Mouse (Mus musculus) stomach, embryonic 14.5 days (tissue): ENCODE measurements around the gene Kcnj11. TPM values are rescaled to one million over a fixed set of nuclear protein-coding genes. Genes with fewer than 3 reads are reported as not detected.

Experiments used
- ATAC-seq: fragments of 200-750 bp; cut with Nextera tagmentation; 2 replicates; pipeline ENCODE4 v1.8.0; 2017; ENCODE audit warnings: low read depth, moderate TSS enrichment; ENCODE audit not compliant: insufficient number of reproducible peaks, insufficient read depth, low FRiP score
- H3K27ac ChIP-seq: fragments of 300-500 bp; sonication (generic); 2 replicates; pipeline ENCODE4 v1.5.1; 2014; ENCODE audit warnings: mild to moderate bottlenecking, low read length, moderate library complexity, mixed read lengths
- H3K27me3 ChIP-seq: fragments of 300-500 bp; sonication (generic); 2 replicates; pipeline ENCODE4 v1.6.1; 2014; ENCODE audit warnings: low read length, control low read depth, mixed read lengths; ENCODE audit not compliant: control insufficient read depth, insufficient read depth
- H3K36me3 ChIP-seq: fragments of 300-500 bp; sonication (generic); 2 replicates; pipeline ENCODE4 v1.6.1; 2014; ENCODE audit warnings: mild to moderate bottlenecking, control low read depth, low read length, moderate library complexity, mixed read lengths; ENCODE audit not compliant: control insufficient read depth, insufficient read depth
- H3K4me1 ChIP-seq: fragments of 300-500 bp; sonication (generic); 2 replicates; pipeline ENCODE4 v1.6.1; 2014; ENCODE audit warnings: low read length, control low read depth, mixed read lengths; ENCODE audit not compliant: control insufficient read depth, insufficient read depth
- H3K4me2 ChIP-seq: fragments of 300-500 bp; sonication (generic); replicated peaks from 2 replicates; pipeline ENCODE4 v1.6.1; 2014; ENCODE audit warnings: low read depth, low read length, control low read depth
- H3K4me3 ChIP-seq: fragments of 300-500 bp; sonication (generic); 2 replicates; pipeline ENCODE4 v1.5.1; 2014; ENCODE audit warnings: low read depth, low read length, control low read depth
- H3K9ac ChIP-seq: fragments of 300-500 bp; sonication (generic); replicated peaks from 2 replicates; pipeline ENCODE4 v1.6.1; 2014; ENCODE audit warnings: low read depth, mild to moderate bottlenecking, control low read depth, low read length, moderate library complexity, mixed read lengths
- H3K9me3 ChIP-seq: fragments of 300-500 bp; sonication (generic); 2 replicates; pipeline ENCODE4 v1.6.1; 2016; ENCODE audit warnings: low read depth, low read length, control low read depth; ENCODE audit not compliant: control insufficient read depth
- WGBS: fragments of 180-500 bp; shearing (Covaris S2); extraction: QIAGEN DNeasy Blood & Tissue Kit; methylation state at CpG from one replicate; pipeline ENCODE4 v1.1.7; 2014; 5-methylcytosine and 5-hydroxymethylcytosine counted together
- polyA plus RNA-seq: library from polyadenylated mRNA; unstranded; fragments of >200 nt; fragmentation: Nextera tagmentation; extraction: Ambion mirVana; gene quantifications from 2 replicates; pipeline ENCODE4 v1.2.1, GENCODE M21; 2014

The Kcnj11 gene
- polyA plus RNA-seq, result 0.56 and 0.74 TPM in 2 replicates

DNA sequence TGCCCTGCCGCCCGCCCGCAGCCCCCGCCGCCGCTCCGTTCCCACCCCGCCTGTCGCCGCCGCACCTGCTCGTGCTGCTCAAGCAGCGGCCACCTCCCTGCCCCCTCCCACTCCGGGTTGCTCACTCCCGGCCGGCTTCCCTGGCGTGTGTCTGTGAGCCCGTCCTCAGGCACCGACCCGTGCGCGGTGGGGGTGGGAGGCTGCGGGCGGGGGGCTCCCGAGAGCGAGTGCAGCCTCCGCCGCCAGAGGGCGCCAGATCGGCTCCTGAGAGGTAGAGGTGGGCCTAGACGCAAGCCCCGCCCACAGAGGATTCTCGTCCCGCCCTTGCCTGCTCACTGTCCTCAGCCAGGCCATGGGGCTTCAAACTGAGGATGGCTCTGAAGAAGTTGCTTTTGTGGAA, at the start of gene Kcnj11:
Kcnj11 (minus strand) TSS at position 202 of the 400 bp plus-strand sequence.
- peak within 1 kb of the TSS; percentile 28; the same call in 1 of the 2 replicates for H3K9ac ChIP-seq
- ATAC-seq, result peak; percentile 79
- H3K27ac ChIP-seq, result no peak within 1 kb of the TSS
- H3K27me3 ChIP-seq, result no peaks in the 10 kb centered on the region
- peak within 1 kb of the TSS; percentile 79 for H3K4me2 ChIP-seq
- no peaks in the 10 kb centered on the region for H3K4me1 ChIP-seq
- no peaks in the 10 kb centered on the region for H3K9me3 ChIP-seq
- H3K4me3 ChIP-seq, result peak within 1 kb of the TSS; percentile 50
- H3K36me3 ChIP-seq, result no peaks in the 10 kb centered on the region
- under 1% methylated on average over 34 of the region's 34 CpGs for WGBS

DNA sequence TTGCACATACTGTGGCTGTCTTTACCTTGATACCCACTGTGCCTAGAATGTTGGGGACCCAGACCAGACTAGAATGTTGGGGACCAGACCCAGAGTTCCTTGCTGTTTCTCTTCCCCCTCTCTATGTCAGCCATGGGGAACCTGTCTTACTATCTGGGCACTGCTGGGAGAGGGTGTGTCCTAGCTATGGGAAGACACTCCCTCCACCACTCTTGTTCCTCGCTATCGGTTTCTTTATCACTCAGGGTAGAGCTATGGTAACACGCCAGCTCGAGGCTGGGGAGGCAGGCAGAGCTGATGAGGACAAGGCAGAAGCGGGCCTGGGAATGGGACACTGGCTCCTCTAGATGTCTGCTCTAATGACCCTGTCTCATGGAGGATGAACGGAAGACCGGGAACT, 46.9 kb upstream of the Kcnj11 start:
- H3K9me3 ChIP-seq, result no peaks in the 10 kb centered on the region
- H3K9ac ChIP-seq, result no peak overlapping the region
- WGBS, result 85% methylated on average over 7 of the region's 7 CpGs
- no peaks in the 10 kb centered on the region for H3K4me1 ChIP-seq
- no peak overlapping the region for H3K4me3 ChIP-seq
- H3K27ac ChIP-seq, result no peak overlapping the region
- no peaks in the 10 kb centered on the region for H3K27me3 ChIP-seq
- H3K4me2 ChIP-seq, result no peak overlapping the region
- no peak for ATAC-seq
- no peaks in the 10 kb centered on the region for H3K36me3 ChIP-seq

DNA sequence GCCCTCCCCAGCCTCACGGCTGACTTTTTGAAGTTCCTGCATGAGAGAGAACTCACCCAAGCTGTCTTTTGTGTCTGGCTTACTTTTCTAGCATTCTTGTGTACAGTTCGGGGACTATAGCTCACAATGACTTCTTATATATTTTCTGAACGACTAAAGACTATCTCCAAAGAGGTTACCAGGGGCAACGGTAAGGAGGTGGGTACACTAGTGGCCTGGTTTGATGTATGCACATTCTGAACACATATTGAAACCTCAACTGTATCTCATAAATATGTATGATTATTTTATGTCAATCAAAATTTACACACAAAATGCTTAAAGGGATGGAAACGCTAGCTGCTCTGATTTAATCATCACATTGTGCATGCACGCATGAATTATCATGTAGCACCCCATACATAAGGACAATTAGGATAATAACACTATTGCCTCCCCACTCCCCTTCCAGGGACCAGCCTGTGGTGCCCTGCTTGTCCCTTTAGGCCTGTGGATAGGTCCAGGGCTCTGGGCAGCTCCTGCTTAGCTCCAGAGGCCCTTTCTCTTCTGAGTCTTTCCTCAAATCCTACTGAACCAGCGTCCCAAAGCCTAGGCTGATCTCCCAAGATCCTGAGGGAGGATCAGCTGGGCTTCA, 46.2 kb upstream of the Kcnj11 start:
- Histone ChIP-seq H3K4me1 (no peaks in the 10 kb centered on the region), H3K27me3 (no peaks in the 10 kb centered on the region), H3K27ac (no peak overlapping the region), H3K4me3 (no peak overlapping the region), H3K4me2 (no peak overlapping the region), H3K36me3 (no peaks in the 10 kb centered on the region), H3K9ac (no peak overlapping the region), H3K9me3 (no peaks in the 10 kb centered on the region)
- 87% methylated on average over 7 of the region's 7 CpGs for WGBS
- ATAC-seq, result no peak

DNA sequence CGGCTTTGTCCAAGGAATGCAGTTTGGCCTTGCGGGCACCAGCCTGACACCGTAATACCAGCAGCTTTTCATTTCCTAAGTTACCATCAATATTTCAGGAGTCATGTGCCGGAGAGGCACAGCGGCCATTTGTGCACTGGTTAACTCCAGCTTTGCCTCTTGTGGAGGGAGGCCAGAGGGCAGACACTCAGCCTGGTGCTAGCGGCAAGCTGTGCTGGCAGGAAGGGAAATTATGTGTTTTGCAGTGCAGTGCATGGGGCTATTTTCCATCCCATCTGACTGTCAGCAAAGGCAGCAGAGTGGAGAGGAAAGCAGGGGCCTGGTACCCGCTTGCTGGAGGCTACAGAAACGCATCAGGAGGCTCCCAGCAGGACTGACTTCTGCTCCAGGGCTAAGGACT, 43.5 kb upstream of the Kcnj11 start:
- Histone ChIP-seq H3K27me3 (no peaks in the 10 kb centered on the region), H3K4me1 (no peaks in the 10 kb centered on the region), H3K9ac (no peak overlapping the region), H3K4me2 (no peak overlapping the region), H3K36me3 (no peaks in the 10 kb centered on the region), H3K9me3 (no peaks in the 10 kb centered on the region), H3K27ac (no peak overlapping the region), H3K4me3 (no peak overlapping the region)
- ATAC-seq, result no peak
- 71% methylated on average over 8 of the region's 8 CpGs for WGBS

DNA sequence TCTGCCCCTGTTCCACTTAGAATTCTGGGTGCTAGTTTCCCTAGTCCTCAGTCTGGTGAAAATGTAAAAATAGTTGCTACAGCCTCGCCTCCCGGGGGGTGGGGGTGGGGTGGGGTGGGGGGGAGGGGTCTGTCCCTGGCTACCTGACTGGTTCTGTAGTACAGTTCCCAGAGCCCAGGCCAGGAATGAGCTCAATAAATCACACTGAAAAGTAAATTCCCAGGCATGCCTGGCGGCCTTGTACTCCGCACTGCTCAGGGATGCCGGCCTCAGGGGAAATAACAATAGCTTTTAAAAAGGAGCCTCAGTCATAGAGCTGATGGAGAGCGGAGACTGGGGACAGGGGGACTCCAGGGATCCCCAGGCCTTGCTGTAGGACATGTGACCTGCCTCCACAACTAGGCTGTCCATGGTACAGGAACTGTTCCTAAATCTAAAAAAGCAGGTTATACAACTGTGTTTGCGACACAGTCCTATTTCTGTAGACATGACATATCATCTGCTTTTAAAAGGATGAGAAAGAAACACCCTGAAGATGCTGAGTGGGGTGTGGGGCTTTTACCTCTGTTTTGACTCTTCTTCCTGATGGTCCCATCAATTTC, 37.9 kb upstream of the Kcnj11 start:
- Histone ChIP-seq H3K4me3 (no peak overlapping the region), H3K9me3 (no peaks in the 10 kb centered on the region), H3K36me3 (no peaks in the 10 kb centered on the region), H3K27ac (peak overlapping the region; percentile 21; the same call in 1 of the 2 replicates), H3K4me2 (no peak overlapping the region), H3K4me1 (peaks cover 12% of the 10 kb centered on the region), H3K9ac (no peak overlapping the region), H3K27me3 (no peaks in the 10 kb centered on the region)
- WGBS, result 19% methylated on average over 7 of the region's 7 CpGs
- ATAC-seq, result peak; percentile 56; the same call in 1 of the 2 replicates

DNA sequence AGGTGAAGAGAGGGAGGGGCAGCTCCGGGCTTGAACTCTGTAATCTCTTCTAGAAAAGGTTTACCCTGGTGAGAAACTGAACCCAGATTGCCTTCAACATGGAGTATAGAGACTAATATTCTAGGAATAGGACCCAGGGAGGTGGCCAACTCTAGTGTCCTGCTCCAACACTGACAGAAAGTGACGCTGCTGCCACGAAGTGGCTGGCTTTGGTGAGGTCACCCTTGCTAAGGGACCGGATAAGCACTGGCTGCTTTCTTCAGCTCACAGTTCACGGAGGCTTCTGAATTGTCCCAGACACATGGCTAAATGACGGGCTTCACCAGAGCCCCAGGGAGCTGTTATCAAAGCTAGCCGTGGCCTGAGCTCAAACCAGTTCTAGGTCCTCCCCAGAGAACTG, 33.3 kb upstream of the Kcnj11 start:
- peaks cover 20% of the 10 kb centered on the region for H3K4me1 ChIP-seq
- 20% methylated on average over 7 of the region's 7 CpGs for WGBS
- H3K9me3 ChIP-seq, result no peaks in the 10 kb centered on the region
- no peaks in the 10 kb centered on the region for H3K36me3 ChIP-seq
- H3K27me3 ChIP-seq, result no peaks in the 10 kb centered on the region
- ATAC-seq, result no peak
- no peak overlapping the region for H3K27ac ChIP-seq
- H3K4me2 ChIP-seq, result no peak overlapping the region
- no peak overlapping the region for H3K9ac ChIP-seq
- no peak overlapping the region for H3K4me3 ChIP-seq

DNA sequence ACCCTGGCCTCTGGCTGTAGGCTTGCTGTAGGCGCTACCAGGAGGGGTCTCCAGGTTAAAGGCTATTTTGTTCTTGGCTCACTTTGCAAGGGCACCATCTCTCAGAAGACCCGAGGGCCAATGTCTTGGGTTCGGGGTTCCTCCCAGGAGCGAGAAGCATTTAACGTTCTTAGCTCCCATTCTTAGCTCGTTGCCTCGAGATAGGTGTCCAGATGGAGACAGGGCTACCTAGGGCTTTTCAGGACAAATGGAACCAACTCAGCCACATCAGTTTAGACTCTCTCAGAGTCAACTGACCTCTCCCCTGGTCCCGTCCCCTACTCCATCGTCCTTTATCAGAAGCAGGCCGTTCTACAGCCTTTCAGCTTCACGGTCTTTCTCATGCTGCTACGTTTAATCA, 31.7 kb upstream of the Kcnj11 start:
- no peak overlapping the region for H3K9ac ChIP-seq
- H3K27me3 ChIP-seq, result no peaks in the 10 kb centered on the region
- H3K4me3 ChIP-seq, result no peak overlapping the region
- no peaks in the 10 kb centered on the region for H3K9me3 ChIP-seq
- ATAC-seq, result no peak
- peaks cover 13% of the 10 kb centered on the region for H3K4me1 ChIP-seq
- H3K27ac ChIP-seq, result no peak overlapping the region
- WGBS, result 88% methylated on average over 12 of the region's 12 CpGs
- no peaks in the 10 kb centered on the region for H3K36me3 ChIP-seq
- H3K4me2 ChIP-seq, result no peak overlapping the region

DNA sequence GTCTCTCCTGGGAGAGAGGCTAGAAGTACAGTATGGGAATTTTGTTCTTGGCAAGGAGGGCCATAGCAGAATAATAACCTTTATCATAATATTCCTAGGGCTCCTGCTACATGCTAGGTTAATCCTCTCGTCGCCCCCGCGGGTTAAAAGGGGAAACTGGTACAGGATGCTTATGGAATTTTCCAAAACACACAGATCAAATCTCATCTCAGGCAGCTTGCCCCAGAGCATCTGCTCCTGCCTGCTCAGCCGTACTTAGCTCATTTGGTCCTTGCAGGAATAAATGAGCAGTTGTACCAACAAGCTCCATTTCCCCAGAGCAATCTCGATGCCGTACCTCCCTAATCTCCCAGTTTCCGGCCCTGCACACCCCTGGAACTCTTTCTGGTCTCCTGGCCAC, 31.2 kb upstream of the Kcnj11 start:
- ATAC-seq, result no peak
- Histone ChIP-seq H3K9me3 (no peaks in the 10 kb centered on the region), H3K4me1 (peaks cover 13% of the 10 kb centered on the region), H3K27me3 (no peaks in the 10 kb centered on the region), H3K4me3 (no peak overlapping the region), H3K4me2 (no peak overlapping the region), H3K9ac (no peak overlapping the region), H3K27ac (no peak overlapping the region), H3K36me3 (no peaks in the 10 kb centered on the region)
- 63% methylated on average over 8 of the region's 8 CpGs for WGBS

DNA sequence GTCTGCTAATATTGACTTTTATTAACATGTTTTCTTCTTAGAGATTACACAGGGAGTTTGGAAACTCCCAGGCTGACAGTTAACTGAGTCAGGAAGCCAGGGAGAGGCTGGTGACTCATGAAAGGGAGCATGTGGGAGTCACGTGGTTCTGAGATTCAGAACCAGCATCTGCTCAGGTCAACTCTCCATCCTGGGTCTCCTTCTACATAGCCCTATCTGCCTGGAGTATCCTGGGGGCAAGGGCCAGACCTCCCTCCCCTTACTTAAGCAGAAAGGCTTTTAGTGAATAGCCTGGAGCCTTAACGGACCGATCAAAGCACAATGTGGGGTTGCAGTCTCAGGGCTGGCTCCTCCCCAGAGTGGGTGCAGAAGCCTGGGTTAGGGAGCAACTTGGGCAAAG, 30.7 kb upstream of the Kcnj11 start:
- H3K4me1 ChIP-seq, result peaks cover 13% of the 10 kb centered on the region
- ATAC-seq, result peak; percentile 51
- H3K27ac ChIP-seq, result no peak overlapping the region
- no peaks in the 10 kb centered on the region for H3K27me3 ChIP-seq
- H3K36me3 ChIP-seq, result no peaks in the 10 kb centered on the region
- WGBS, result 17% methylated on average over 3 of the region's 3 CpGs
- no peak overlapping the region for H3K9ac ChIP-seq
- no peaks in the 10 kb centered on the region for H3K9me3 ChIP-seq
- no peak overlapping the region for H3K4me3 ChIP-seq
- H3K4me2 ChIP-seq, result no peak overlapping the region
